Mouse (Mus musculus) leukemia stem cell, adult 10-12 weeks (primary cell): ENCODE data around the gene Bcl7b. TPM values are rescaled to one million over a fixed set of nuclear protein-coding genes. Genes with fewer than 3 reads are reported as not detected.

Experiments used
- polyA plus RNA-seq: library from polyadenylated mRNA; stranded (reverse); fragments of >175 nt; gene quantifications from 2 replicates; pipeline ENCODE4 v1.2.3, GENCODE M21; 2012; ENCODE audit warnings: low replicate concordance

Bcl7b gene
- 39.1 and 41.5 TPM in 2 replicates for polyA plus RNA-seq

GRCm38 (mm10) chr5:135168063-135169062 is at the start of gene Bcl7b:
Gene Bcl7b, plus strand, starts transcription at chr5:135168283.

GRCm38 (mm10) chr5:135149053-135149819 is 18.8 kb upstream of the Bcl7b start, which contains the start of gene Tbl2:
Gene Tbl2, plus strand, starts transcription at chr5:135149657.

GRCm38 (mm10) chr5:135186621-135187348 is 18.7 kb downstream of the Bcl7b start, which contains the start of gene Baz1b:
Gene Baz1b, plus strand, starts transcription at chr5:135187264.

Other genes with a start within 250 kb of the Bcl7b start
- gene Mettl27, start 235.9 kb upstream of the Bcl7b start, polyA plus RNA-seq: 25.3 and 26.8 TPM in 2 replicates
- gene Cldn4, start 221.3 kb upstream of the Bcl7b start, polyA plus RNA-seq: 0.16 TPM in 1 of 2 replicates, not detected in the other
- gene Cldn3, start 182.1 kb upstream of the Bcl7b start, polyA plus RNA-seq: 0.14 and 0.61 TPM in 2 replicates
- 30.3 and 35.7 TPM in 2 replicates for gene Abhd11, start 159.1 kb upstream of the Bcl7b start, polyA plus RNA-seq
- 3.5 and 3.6 TPM in 2 replicates for gene Stx1a, start 144.8 kb upstream of the Bcl7b start, polyA plus RNA-seq
- gene Dnajc30, start 104.1 kb upstream of the Bcl7b start, polyA plus RNA-seq: 73.8 and 75.3 TPM in 2 replicates
- 93.6 and 122 TPM in 2 replicates for gene Bud23, start 103.3 kb upstream of the Bcl7b start, polyA plus RNA-seq
- 0.50 and 1.6 TPM in 2 replicates for gene Vps37d, start 90.0 kb upstream of the Bcl7b start, polyA plus RNA-seq
- gene Mlxipl, start 78.4 kb upstream of the Bcl7b start, polyA plus RNA-seq: 0.07 and 0.64 TPM in 2 replicates
- 12.2 and 19.5 TPM in 2 replicates for gene Tbl2, start 18.6 kb upstream of the Bcl7b start, polyA plus RNA-seq
- 64.8 and 68.5 TPM in 2 replicates for gene Baz1b, start 19.0 kb downstream of the Bcl7b start, polyA plus RNA-seq
- gene Fzd9, start 82.9 kb downstream of the Bcl7b start, polyA plus RNA-seq: 0.80 and 0.90 TPM in 2 replicates
- gene Fkbp6, start 181.8 kb downstream of the Bcl7b start, polyA plus RNA-seq: not detected in 2 replicates
- not detected in 2 replicates for gene Trim50, start 185.0 kb downstream of the Bcl7b start, polyA plus RNA-seq
- 12.6 and 25.2 TPM in 2 replicates for gene Nsun5, start 201.7 kb downstream of the Bcl7b start, polyA plus RNA-seq
- gene Pom121, start 226.3 kb downstream of the Bcl7b start, polyA plus RNA-seq: 136 and 253 TPM in 2 replicates